ENCODE assay signal across 22 mouse cellular contexts in the genomic region with DNA sequence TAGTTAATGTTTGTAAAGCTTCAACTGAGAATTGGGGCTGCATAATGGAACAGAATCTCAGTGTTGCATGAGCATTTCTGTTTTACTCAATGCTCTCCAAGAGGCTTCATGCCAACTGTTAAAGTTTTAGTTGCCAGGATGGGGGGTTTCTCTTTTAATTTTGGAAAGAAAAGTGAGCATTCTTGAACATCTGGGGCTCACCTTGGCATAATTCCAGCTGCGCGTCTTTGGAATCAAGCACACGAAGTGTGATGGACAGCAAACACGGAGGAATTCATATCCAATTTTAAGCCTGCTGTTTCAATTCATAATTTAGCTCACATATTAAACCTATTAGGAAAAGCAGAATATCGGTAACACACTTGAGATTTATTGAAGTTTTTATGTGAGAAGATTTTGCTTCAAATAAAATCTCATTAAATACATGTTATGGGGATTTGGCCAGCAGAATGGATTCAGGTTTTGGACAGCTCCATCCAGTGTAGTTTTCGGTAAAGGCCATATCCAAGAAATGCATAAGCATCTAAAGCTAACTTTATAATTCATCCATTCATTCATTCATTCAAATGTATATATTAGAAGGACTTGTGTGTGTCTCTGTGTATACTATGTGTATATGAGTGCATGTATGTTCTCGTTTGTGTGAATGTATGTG.
DNase-seq lines count a peak whose midpoint lies in the region; ATAC-seq and TF ChIP-seq lines count a peak whose summit lies in the region.
"Had no signal": no experiment of that assay in that cellular context is flagged by ENCODE, and none has a peak within 500 bp of the region (broad histone marks: within the 10 kb centered on the region; RNA-seq: fewer than 3 reads in every experiment).

No protein-coding gene starts in this region.

- TF ChIP-seq RAD21 in MEL (IDR thresholded peaks at IDR 0.05; ENCODE audit: low read depth, low read length), result no peak

- no peaks in the 10 kb centered on the region for H3K36me3 ChIP-seq in embryonic facial prominence, embryonic 14.5 days (ENCODE audit: control insufficient read depth, insufficient read depth, low read length)
- H3K36me3 ChIP-seq in embryonic facial prominence, embryonic 10.5 days (replicated peaks), result no peaks in the 10 kb centered on the region
- H3K36me3 ChIP-seq in kidney, postnatal 0 days (ENCODE audit: insufficient read depth, low read length), result no peaks in the 10 kb centered on the region
- no peaks in the 10 kb centered on the region for H3K36me3 ChIP-seq in MEL (ENCODE audit: control insufficient read depth in 1 of 2, insufficient read depth in 2 of 2, low read length in 2 of 2)
- H3K36me3 ChIP-seq: embryonic facial prominence, embryonic 15.5 days; heart, embryonic 13.5 days; hindbrain, embryonic 12.5 days had no signal

- no peak for ATAC-seq in embryonic facial prominence, embryonic 14.5 days (ENCODE audit: low read depth)
- no peak for ATAC-seq in kidney, postnatal 0 days (replicated peaks; ENCODE audit: low FRiP score, low read depth)
- ATAC-seq: hindbrain, embryonic 16.5 days had no signal

- DNase-seq in embryonic facial prominence, embryonic 14.5 days (ENCODE audit: low spot score), result peak; percentile 60
- no peak for DNase-seq in embryonic facial prominence, embryonic 10.5 days (ENCODE audit: low spot score)
- peak; percentile 6 for DNase-seq in kidney, postnatal 0 days (ENCODE audit: low spot score)
- DNase-seq in kidney, postnatal 36 days, result no peak
- DNase-seq in lung, postnatal 10 days, result peak; percentile 10
- no peak for DNase-seq in lung, postnatal 14 days
- DNase-seq in MEL (ENCODE audit: low read depth, low spot score), result peak; percentile 12
- no peak for DNase-seq in left cerebral cortex, adult 11 months (ENCODE audit: low spot score)
- DNase-seq: adrenal gland, adult 8-10 months; adrenal gland, postnatal 36 days; cerebellum, adult 11-12 months; cerebellum, adult 9-10 months; cerebellum, postnatal 36 days; gastrocnemius, postnatal 36 days; heart, adult 11 months; heart, postnatal 36 days had no signal

- H3K9me3 ChIP-seq in embryonic facial prominence, embryonic 14.5 days (ENCODE audit: control insufficient read depth, low read length), result no peaks in the 10 kb centered on the region
- no peaks in the 10 kb centered on the region for H3K9me3 ChIP-seq in embryonic facial prominence, embryonic 10.5 days
- H3K9me3 ChIP-seq in kidney, postnatal 0 days (replicated peaks; ENCODE audit: low read length), result no peaks in the 10 kb centered on the region
- H3K9me3 ChIP-seq in MEL (replicated peaks; ENCODE audit: insufficient read depth, low read length), result no peaks in the 10 kb centered on the region
- H3K9me3 ChIP-seq: embryonic facial prominence, embryonic 15.5 days; hindbrain, embryonic 12.5 days had no signal

- H3K4me3 ChIP-seq in embryonic facial prominence, embryonic 14.5 days (ENCODE audit: low read depth, low read length), result no peak overlapping the region
- no peak overlapping the region for H3K4me3 ChIP-seq in embryonic facial prominence, embryonic 10.5 days
- no peak overlapping the region for H3K4me3 ChIP-seq in kidney, postnatal 0 days (replicated peaks; ENCODE audit: low read depth, low read length)
- no peak overlapping the region for H3K4me3 ChIP-seq in MEL (ENCODE audit: control insufficient read depth in 1 of 2, insufficient read depth in 1 of 2, low read depth in 2 of 2, low read length in 2 of 2)
- H3K4me3 ChIP-seq: embryonic facial prominence, embryonic 15.5 days; erythroblast, embryonic 14.5 days; heart, embryonic 13.5 days; hindbrain, embryonic 12.5 days had no signal

- TF ChIP-seq EP300 in MEL (IDR thresholded peaks at IDR 0.05; ENCODE audit: low read depth in 1 of 2, low read length in 2 of 2), result no peak

- no peaks in the 10 kb centered on the region for H3K27me3 ChIP-seq in embryonic facial prominence, embryonic 14.5 days (replicated peaks; ENCODE audit: control insufficient read depth, insufficient read depth, low read length)
- H3K27me3 ChIP-seq in embryonic facial prominence, embryonic 10.5 days (replicated peaks; ENCODE audit: low read depth, poor library complexity, severe bottlenecking), result no peaks in the 10 kb centered on the region
- no peaks in the 10 kb centered on the region for H3K27me3 ChIP-seq in kidney, postnatal 0 days (ENCODE audit: insufficient read depth, low read length)
- H3K27me3 ChIP-seq in MEL (ENCODE audit: control insufficient read depth in 1 of 2, insufficient read depth in 2 of 2, low read length in 2 of 2), result no peaks in the 10 kb centered on the region
- H3K27me3 ChIP-seq: CH12.LX; embryonic facial prominence, embryonic 15.5 days; heart, embryonic 13.5 days; hindbrain, embryonic 12.5 days had no signal

- no peak for TF ChIP-seq POLR2A in MEL (IDR thresholded peaks at IDR 0.05; ENCODE audit: control insufficient read depth in 1 of 2, insufficient read depth in 1 of 2, low read depth in 1 of 2, low read length in 2 of 2, poor library complexity in 1 of 2)

- 61% methylated on average over 7 of the region's 7 CpGs for WGBS in embryonic facial prominence, embryonic 14.5 days
- WGBS in embryonic facial prominence, embryonic 10.5 days, result 87% methylated on average over 7 of the region's 7 CpGs
- WGBS in kidney, postnatal 0 days, result 77% methylated on average over 7 of the region's 7 CpGs

- no peak for TF ChIP-seq CTCF in kidney, postnatal 0 days (IDR thresholded peaks at IDR 0.05; ENCODE audit: low read depth)
- no peak for TF ChIP-seq CTCF in MEL (IDR thresholded peaks at IDR 0.05 in 2 of 3, conservative IDR thresholded peaks at IDR 0.05 in 1 of 3; ENCODE audit: control insufficient read depth in 1 of 3, insufficient read depth in 1 of 3, low read depth in 2 of 3, low read length in 3 of 3, poor library complexity in 1 of 3, severe bottlenecking in 1 of 3)

- no peaks in the 10 kb centered on the region for H3K79me2 ChIP-seq in MEL (ENCODE audit: control insufficient read depth, insufficient read depth, low read length, poor library complexity)

- no peak overlapping the region for H3K4me2 ChIP-seq in embryonic facial prominence, embryonic 14.5 days (ENCODE audit: low read depth, low read length)
- no peak overlapping the region for H3K4me2 ChIP-seq in kidney, postnatal 0 days (ENCODE audit: low read length)
- H3K4me2 ChIP-seq: embryonic facial prominence, embryonic 15.5 days; heart, embryonic 13.5 days; hindbrain, embryonic 12.5 days had no signal

- H3K27ac ChIP-seq in embryonic facial prominence, embryonic 14.5 days (replicated peaks; ENCODE audit: low read depth, low read length), result no peak overlapping the region
- no peak overlapping the region for H3K27ac ChIP-seq in embryonic facial prominence, embryonic 10.5 days (replicated peaks)
- H3K27ac ChIP-seq in kidney, postnatal 0 days, result no peak overlapping the region
- H3K27ac ChIP-seq in MEL (ENCODE audit: control insufficient read depth, low read depth, low read length), result no peak overlapping the region
- H3K27ac ChIP-seq: embryonic facial prominence, embryonic 15.5 days; heart, embryonic 13.5 days; hindbrain, embryonic 12.5 days had no signal

- no peak overlapping the region for H3K9ac ChIP-seq in embryonic facial prominence, embryonic 14.5 days (ENCODE audit: low read depth, low read length)
- no peak overlapping the region for H3K9ac ChIP-seq in kidney, postnatal 0 days (ENCODE audit: low read depth, low read length)
- H3K9ac ChIP-seq in MEL (ENCODE audit: control insufficient read depth, low read depth, low read length, poor library complexity, severe bottlenecking), result no peak overlapping the region
- H3K9ac ChIP-seq: embryonic facial prominence, embryonic 15.5 days; heart, embryonic 13.5 days; hindbrain, embryonic 12.5 days had no signal

- H3K4me1 ChIP-seq in embryonic facial prominence, embryonic 14.5 days (ENCODE audit: control insufficient read depth, insufficient read depth, low read length), result no peaks in the 10 kb centered on the region
- no peaks in the 10 kb centered on the region for H3K4me1 ChIP-seq in embryonic facial prominence, embryonic 10.5 days
- H3K4me1 ChIP-seq in kidney, postnatal 0 days (replicated peaks; ENCODE audit: insufficient read depth, low read length), result no peaks in the 10 kb centered on the region
- no peaks in the 10 kb centered on the region for H3K4me1 ChIP-seq in MEL (ENCODE audit: control insufficient read depth in 1 of 2, insufficient read depth in 2 of 2, low read length in 2 of 2)
- H3K4me1 ChIP-seq: embryonic facial prominence, embryonic 15.5 days; heart, embryonic 13.5 days; hindbrain, embryonic 12.5 days had no signal

TF ChIP-seq in MEL, 35 proteins besides CTCF, POLR2A, EP300 and RAD21:
- TF ChIP-seq BHLHE40 (IDR thresholded peaks at IDR 0.05; ENCODE audit: borderline replicate concordance, low read depth, low read length) (no peak), TAL1 (IDR thresholded peaks at IDR 0.05; ENCODE audit: low read length) (no peak), NRF1 (IDR thresholded peaks at IDR 0.05; ENCODE audit: insufficient read depth, low read depth, low read length, poor library complexity, severe bottlenecking) (no peak), CHD1 (IDR thresholded peaks at IDR 0.05; ENCODE audit: low read depth, low read length) (no peak), GABPA (IDR thresholded peaks at IDR 0.05; ENCODE audit: low read depth, low read length) (no peak), ETS1 (IDR thresholded peaks at IDR 0.05; ENCODE audit: low read depth, low read length) (no peak), POLR2AphosphoS2 (IDR thresholded peaks at IDR 0.05; ENCODE audit: low read length) (no peak), RCOR1 (IDR thresholded peaks at IDR 0.05; ENCODE audit: low read depth, low read length) (no peak), MAZ (IDR thresholded peaks at IDR 0.05; ENCODE audit: low read depth, low read length) (no peak), TBP (IDR thresholded peaks at IDR 0.05; ENCODE audit: low read depth, low read length) (no peak), GATA1 (IDR thresholded peaks at IDR 0.05; ENCODE audit: low read depth, low read length) (no peak), NELFE (IDR thresholded peaks at IDR 0.05; ENCODE audit: low read depth, low read length) (no peak), ELF1 (IDR thresholded peaks at IDR 0.05; ENCODE audit: low read depth, low read length) (no peak), USF2 (IDR thresholded peaks at IDR 0.05; ENCODE audit: borderline replicate concordance in 1 of 2, insufficient read depth in 1 of 2, low read depth in 1 of 2, low read length in 2 of 2) (no peak), HCFC1 (IDR thresholded peaks at IDR 0.05; ENCODE audit: low read depth, low read length) (no peak), E2F4 (IDR thresholded peaks at IDR 0.05; ENCODE audit: borderline replicate concordance, low read depth, low read length) (no peak)
TF ChIP-seq in MEL: peak in this region for 0.

Comparison
In these comparisons a context has a peak if more than half of its experiments do, and no peak if none do; other contexts are left out.
1. DNase-seq: peak in embryonic facial prominence, embryonic 14.5 days (single experiment), kidney, postnatal 0 days (single experiment), lung, postnatal 10 days (single experiment) and MEL (single experiment); none in embryonic facial prominence, embryonic 10.5 days (single experiment), kidney, postnatal 36 days (0 of 2), lung, postnatal 14 days (single experiment) and left cerebral cortex, adult 11 months (single experiment).